Mouse (Mus musculus): Measurements from ENCODE around the gene Pts.

- no peak for TF ChIP-seq POLR2A (IDR thresholded peaks at IDR 0.05; ENCODE audit: insufficient read depth, low read length)
- TF ChIP-seq CTCF (IDR thresholded peaks at IDR 0.05; ENCODE audit: low read depth, low read length): no peak
- no peak for TF ChIP-seq EP300 (IDR thresholded peaks at IDR 0.05; ENCODE audit: insufficient read depth, low read depth, low read length)
Measured at GRCm38 (mm10) chr9:50535930-50536329, 7.4 kb upstream of the Pts start.
